Mouse (Mus musculus): ENCODE data around the gene Camta1.

DNA sequence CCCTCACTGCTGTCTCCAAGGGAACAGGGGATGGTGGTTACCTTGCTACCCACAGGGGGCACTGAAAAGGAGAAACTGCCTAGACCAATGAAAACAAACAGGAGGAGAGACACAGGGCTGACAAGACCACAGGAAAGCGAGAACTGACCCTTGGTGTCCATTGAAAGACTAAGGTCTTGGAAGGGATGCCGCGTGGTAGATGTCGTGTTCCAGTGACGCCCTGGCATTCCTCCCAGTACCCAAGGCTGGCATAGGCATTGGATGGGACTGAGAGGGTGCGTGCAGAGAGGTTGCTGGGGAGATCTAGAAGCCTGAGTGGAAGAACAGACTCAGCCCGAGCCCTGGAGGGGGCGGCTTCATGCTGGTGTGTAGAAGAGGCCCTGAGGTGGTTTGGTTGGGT is 550.9 kb downstream of the Camta1 start:
- TF ChIP-seq CTCF (conservative IDR thresholded peaks at IDR 0.05; ENCODE audit: low read length) (no peak), POU5F1 (IDR thresholded peaks at IDR 0.05; ENCODE audit: borderline replicate concordance, low read length) (no peak), NANOG (IDR thresholded peaks at IDR 0.05; ENCODE audit: borderline replicate concordance, low read length) (no peak)
